In genomic region chr8:123126193-123126816, GRCm38 (mm10) we compare ENCODE assay signal across 8 mouse cellular contexts. TPM values are rescaled to one million over a fixed set of nuclear protein-coding genes. Genes with fewer than 3 reads are reported as not detected.
DNase-seq lines count a peak whose midpoint lies in the region; ATAC-seq and TF ChIP-seq lines count a peak whose summit lies in the region.

No protein-coding gene starts in this region.

- no peak overlapping the region for H3K9ac ChIP-seq in hindbrain, embryonic 15.5 days
- H3K9ac ChIP-seq in hindbrain, embryonic 14.5 days = no peak overlapping the region

- H3K4me2 ChIP-seq in hindbrain, embryonic 15.5 days = no peak overlapping the region
- H3K4me2 ChIP-seq in hindbrain, embryonic 14.5 days (replicated peaks) = no peak overlapping the region

- DNase-seq in hindbrain, embryonic 14.5 days (ENCODE audit: low spot score) = no peak
- peak; percentile 86 for DNase-seq in embryo, embryonic 10 days (ENCODE audit: low spot score)
- peak; percentile 70 for DNase-seq in kidney, adult 11 months
- DNase-seq in lung, adult 18-20 months = peak; percentile 64 to 65
- peak; percentile 79 for DNase-seq in testis, postnatal 14 days (ENCODE audit: low spot score)
- DNase-seq in layer of hippocampus, adult 2 months (ENCODE audit: low spot score in 2 of 2) = no peak
- no peak for DNase-seq in layer of hippocampus, adult 9-11 months

- no peak overlapping the region for H3K27ac ChIP-seq in hindbrain, embryonic 15.5 days (replicated peaks)
- no peak overlapping the region for H3K27ac ChIP-seq in hindbrain, embryonic 14.5 days
- H3K27ac ChIP-seq in layer of hippocampus, adult 2 months = no peak overlapping the region

- TF ChIP-seq CTCF in layer of hippocampus, adult 2 months (conservative IDR thresholded peaks at IDR 0.05) = no peak

- H3K9me3 ChIP-seq in hindbrain, embryonic 15.5 days = no peaks in the 10 kb centered on the region
- no peaks in the 10 kb centered on the region for H3K9me3 ChIP-seq in hindbrain, embryonic 14.5 days (ENCODE audit: control insufficient read depth, low read length)

- H3K4me1 ChIP-seq in hindbrain, embryonic 15.5 days (replicated peaks) = no peaks in the 10 kb centered on the region
- H3K4me1 ChIP-seq in hindbrain, embryonic 14.5 days (replicated peaks; ENCODE audit: control insufficient read depth, insufficient read depth, low read length) = no peaks in the 10 kb centered on the region

- H3K4me3 ChIP-seq in hindbrain, embryonic 15.5 days = no peak overlapping the region
- H3K4me3 ChIP-seq in hindbrain, embryonic 14.5 days (replicated peaks; ENCODE audit: low read length) = no peak overlapping the region
- no peak overlapping the region for H3K4me3 ChIP-seq in layer of hippocampus, adult 2 months

- H3K36me3 ChIP-seq in hindbrain, embryonic 15.5 days = no peaks in the 10 kb centered on the region
- H3K36me3 ChIP-seq in hindbrain, embryonic 14.5 days (replicated peaks; ENCODE audit: control insufficient read depth, insufficient read depth) = no peaks in the 10 kb centered on the region

- peak; percentile 27; the same call in 1 of the 2 replicates for ATAC-seq in hindbrain, embryonic 15.5 days (ENCODE audit: low FRiP score, low read depth)
- no peak for ATAC-seq in hindbrain, embryonic 14.5 days (ENCODE audit: low FRiP score)

- 6% methylated on average over 19 of the region's 19 CpGs for WGBS in hindbrain, embryonic 15.5 days
- 6% methylated on average over 19 of the region's 19 CpGs for WGBS in hindbrain, embryonic 14.5 days

- H3K27me3 ChIP-seq in hindbrain, embryonic 15.5 days = peaks cover 7% of the 10 kb centered on the region
- H3K27me3 ChIP-seq in hindbrain, embryonic 14.5 days (ENCODE audit: control insufficient read depth, insufficient read depth, low read length) = peaks cover 9% of the 10 kb centered on the region

RNA-seq across cellular contexts. Expression of gene Cpne7, which starts 9.1 kb away (rescaled TPM):
- polyA plus RNA-seq in hindbrain, embryonic 15.5 days (2015; fragmentation: Nextera tagmentation; extraction: Ambion mirVana) = 4.3 and 4.5 TPM in 2 replicates
- 2.2 and 3.3 TPM in 2 replicates for polyA plus RNA-seq in hindbrain, embryonic 14.5 days (2014; fragmentation: Nextera tagmentation; extraction: Ambion mirVana)
- 100 to 1,000 TPM; 257 to 313 TPM for total RNA-seq in layer of hippocampus, adult 2 months (2021)

RNA-seq across cellular contexts. Expression of gene Rpl13, which starts 24.2 kb away (rescaled TPM):
- polyA plus RNA-seq in hindbrain, embryonic 15.5 days (2015; fragmentation: Nextera tagmentation; extraction: Ambion mirVana) = 632 and 725 TPM in 2 replicates
- polyA plus RNA-seq in hindbrain, embryonic 14.5 days (2014; fragmentation: Nextera tagmentation; extraction: Ambion mirVana) = 766 and 865 TPM in 2 replicates
- total RNA-seq in layer of hippocampus, adult 2 months (2021) = 100 to 1,000 TPM; 418 to 466 TPM

RNA-seq across cellular contexts. Expression of gene Sult5a1, which starts 31.8 kb away (rescaled TPM):
- 1.6 TPM in 2 replicates for polyA plus RNA-seq in hindbrain, embryonic 15.5 days (2015; fragmentation: Nextera tagmentation; extraction: Ambion mirVana)
- polyA plus RNA-seq in hindbrain, embryonic 14.5 days (2014; fragmentation: Nextera tagmentation; extraction: Ambion mirVana) = 1.3 and 3.0 TPM in 2 replicates
- total RNA-seq in layer of hippocampus, adult 2 months (2021) = 1 to 10 TPM; 2.0 to 2.8 TPM

RNA-seq across cellular contexts. Expression of gene Dpep1, which starts 59.7 kb away (rescaled TPM):
- polyA plus RNA-seq in hindbrain, embryonic 15.5 days (2015; fragmentation: Nextera tagmentation; extraction: Ambion mirVana) = 0.18 and 0.50 TPM in 2 replicates
- 0.25 and 0.34 TPM in 2 replicates for polyA plus RNA-seq in hindbrain, embryonic 14.5 days (2014; fragmentation: Nextera tagmentation; extraction: Ambion mirVana)
- total RNA-seq in layer of hippocampus, adult 2 months (2021) = under 1 TPM in 1 of 2 experiments, not detected in 1; 0.37 TPM

Comparison
In these comparisons a context has a peak if more than half of its experiments do, and no peak if none do; other contexts are left out.
1. DNase-seq: peak in embryo, embryonic 10 days (single experiment), kidney, adult 11 months (single experiment), lung, adult 18-20 months (2 of 2) and testis, postnatal 14 days (single experiment); none in hindbrain, embryonic 14.5 days (single experiment), layer of hippocampus, adult 2 months (0 of 2) and layer of hippocampus, adult 9-11 months (single experiment).